Mouse (Mus musculus): ENCODE measurements around the gene 1700028P14Rik. TPM values are rescaled to one million over a fixed set of nuclear protein-coding genes. Genes with fewer than 3 reads are reported as not detected.
"Not testable (repeated sequence)": the region's sequence is repeated elsewhere in the genome, so short reads cannot be mapped to it uniquely, and the experiment has no call there.

The 1700028P14Rik gene
- total RNA-seq (2022) = not detected

- DNase-seq (ENCODE audit: low spot score in 2 of 2) = no peak
Observed at GRCm38 (mm10) chr19:23652644-23653043, at the start of gene 1700028P14Rik. 1700028P14Rik (minus strand) TSS chr19:23652812.

- no peak for DNase-seq (ENCODE audit: low spot score in 2 of 2)
Observed at GRCm38 (mm10) chr19:23699131-23699530, 46.5 kb upstream of the 1700028P14Rik start.

DNA sequence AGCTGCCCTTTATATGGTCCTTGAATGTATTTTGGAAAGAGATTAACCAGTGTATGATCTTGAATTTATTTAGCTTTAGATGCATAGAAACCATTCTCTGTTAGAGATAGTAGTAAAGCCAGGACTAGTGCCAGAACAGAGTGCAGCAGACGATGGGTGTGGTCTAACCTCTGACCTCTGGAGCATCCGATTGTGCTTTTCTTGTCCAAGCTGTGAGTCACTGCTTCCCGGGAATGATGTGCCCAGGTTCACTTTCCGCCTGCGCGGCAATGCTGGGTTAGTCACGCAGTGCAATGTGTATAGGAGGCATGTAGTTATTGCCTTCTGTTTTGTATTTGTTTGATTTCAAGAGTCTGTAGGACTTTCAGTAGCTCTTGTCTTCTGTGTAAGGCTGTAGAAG is 45.8 kb upstream of the 1700028P14Rik start:
- DNase-seq (ENCODE audit: low spot score in 2 of 2) = peak in 1 of 2 experiments; percentile 12

- DNase-seq (ENCODE audit: low spot score in 2 of 2) = peak in 1 of 2 experiments; percentile 8
Observed at GRCm38 (mm10) chr19:23697861-23698260, 45.2 kb upstream of the 1700028P14Rik start.

- peak in 1 of 2 experiments; percentile 28 for DNase-seq (ENCODE audit: low spot score in 2 of 2)
Observed at GRCm38 (mm10) chr19:23694344-23694743, 41.7 kb upstream of the 1700028P14Rik start.

DNA sequence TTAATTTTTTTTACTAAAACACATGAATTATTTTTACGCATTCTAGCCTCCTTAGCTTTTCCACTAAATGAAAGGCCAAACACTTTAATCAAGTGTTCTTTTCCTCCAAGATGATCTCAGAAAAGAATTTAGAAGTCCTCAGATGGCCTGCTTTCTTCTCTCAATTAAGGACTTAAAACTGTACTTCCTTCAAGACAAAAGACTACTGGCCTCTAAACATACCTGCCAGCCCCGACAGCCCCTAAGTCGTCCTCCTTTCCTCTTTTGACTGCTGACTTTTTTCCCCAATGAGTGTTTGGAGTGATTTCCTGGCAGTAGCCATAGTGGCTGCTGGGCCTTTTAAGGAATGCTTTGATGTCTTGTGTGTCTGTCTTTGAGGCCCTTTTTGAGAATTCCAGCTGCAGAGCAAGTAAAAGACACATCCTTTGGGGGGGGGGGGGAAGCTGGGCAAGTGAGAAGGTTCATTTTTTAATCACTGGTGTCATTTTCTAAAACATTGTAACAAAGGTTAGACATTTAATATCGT is 35.9 kb upstream of the 1700028P14Rik start:
- DNase-seq (ENCODE audit: low spot score in 2 of 2) = no peak

GRCm38 (mm10) chr19:23687296-23688021 is 34.8 kb upstream of the 1700028P14Rik start, which contains the start of gene Ptar1:
Ptar1 (plus strand) TSS chr19:23687429.
- peak; percentile 83 to 84 for DNase-seq (ENCODE audit: low spot score in 2 of 2)

- no peak for DNase-seq (ENCODE audit: low spot score in 2 of 2)
Observed at GRCm38 (mm10) chr19:23686962-23687295, 34.3 kb upstream of the 1700028P14Rik start.

GRCm38 (mm10) chr19:23675656-23676055 is 23.0 kb upstream of the 1700028P14Rik start:
- DNase-seq (ENCODE audit: low spot score in 2 of 2) = not testable (repeated sequence)

GRCm38 (mm10) chr19:23673021-23673420 is 20.4 kb upstream of the 1700028P14Rik start:
- no peak for DNase-seq (ENCODE audit: low spot score in 2 of 2)

- DNase-seq (ENCODE audit: low spot score in 2 of 2) = no peak
Observed at GRCm38 (mm10) chr19:23668142-23668655, 15.6 kb upstream of the 1700028P14Rik start.

DNA sequence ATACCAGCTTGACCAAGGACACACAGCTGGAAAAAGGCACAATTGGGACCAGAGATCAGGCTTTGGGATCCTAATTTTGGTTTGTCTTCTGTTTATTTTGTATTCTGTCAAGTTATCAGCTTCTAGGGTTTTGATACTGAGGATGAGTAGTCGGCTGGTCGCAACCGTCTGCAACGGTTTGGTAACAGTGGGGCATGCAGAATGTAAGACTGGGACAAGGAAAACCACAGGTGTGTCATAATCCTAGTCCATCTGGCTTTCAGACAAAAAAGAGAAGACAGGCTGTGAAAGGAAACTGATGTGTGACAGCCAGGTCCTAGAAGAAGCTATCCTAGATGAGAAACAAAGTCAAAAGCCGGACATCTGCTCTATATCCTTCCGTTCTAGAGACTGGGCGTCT is 11.5 kb upstream of the 1700028P14Rik start:
- no peak for DNase-seq (ENCODE audit: low spot score in 2 of 2)

DNA sequence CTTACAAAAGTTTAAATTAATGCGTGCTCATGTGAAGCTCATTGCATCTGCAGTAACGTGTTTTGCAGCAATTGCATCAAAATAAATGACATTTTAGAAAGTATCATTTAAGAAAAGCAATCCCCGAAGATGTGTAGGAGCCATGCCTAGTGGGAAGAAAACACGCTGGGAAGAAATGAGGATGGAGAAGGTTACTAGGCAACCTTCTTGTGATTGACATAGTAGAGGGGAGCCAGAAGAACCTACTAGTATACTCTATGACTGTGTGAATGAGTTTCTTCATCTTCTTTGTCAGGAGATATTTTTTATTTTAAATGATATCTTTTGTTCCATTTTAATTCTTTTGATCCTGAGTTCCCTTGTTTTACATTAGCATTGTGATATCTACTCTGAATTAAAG is 5.7 kb upstream of the 1700028P14Rik start:
- DNase-seq (ENCODE audit: low spot score in 2 of 2) = no peak

DNA sequence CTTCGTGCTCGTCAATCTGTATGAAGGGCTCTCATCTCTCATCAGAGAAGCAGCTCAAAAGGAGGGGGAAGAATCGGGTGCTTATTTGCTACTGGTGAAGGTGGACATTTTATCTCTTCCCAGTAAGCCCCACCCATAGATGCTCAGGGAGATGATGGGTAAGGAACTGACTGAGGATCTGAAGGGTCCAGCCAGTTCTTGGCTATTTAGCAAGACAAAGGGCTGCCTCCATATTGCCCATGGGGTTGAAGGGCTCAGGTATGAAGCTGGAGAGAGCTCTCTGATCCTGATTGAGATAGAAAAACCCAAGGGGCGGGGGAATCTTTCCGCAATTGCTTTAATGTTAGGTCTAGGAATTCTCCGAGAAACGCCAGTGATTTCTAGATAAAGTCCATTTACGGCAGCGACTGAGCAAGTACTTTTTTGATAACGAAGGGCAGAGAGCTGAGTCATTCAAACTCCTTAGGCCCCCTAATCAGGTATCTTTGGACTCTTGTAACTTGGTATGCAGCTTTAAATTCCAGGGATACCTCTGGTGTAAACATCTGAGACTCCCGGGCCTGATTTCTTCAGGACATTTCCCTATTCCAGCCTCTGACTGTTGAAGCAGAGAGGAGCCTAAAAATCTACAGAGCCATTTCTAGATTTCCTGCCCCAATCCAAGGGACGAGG is 4.8 kb upstream of the 1700028P14Rik start:
- no peak for DNase-seq (ENCODE audit: low spot score in 2 of 2)

GRCm38 (mm10) chr19:23653154-23653553 is 542 bp upstream of the 1700028P14Rik start:
- DNase-seq (ENCODE audit: low spot score in 2 of 2) = no peak

GRCm38 (mm10) chr19:23647308-23647707 is 5.3 kb downstream of the 1700028P14Rik start:
- DNase-seq (ENCODE audit: low spot score in 2 of 2) = no peak

GRCm38 (mm10) chr19:23645347-23645746 is 7.3 kb downstream of the 1700028P14Rik start:
- DNase-seq (ENCODE audit: low spot score in 2 of 2) = no peak

GRCm38 (mm10) chr19:23643819-23644218 is 8.8 kb downstream of the 1700028P14Rik start:
- DNase-seq (ENCODE audit: low spot score in 2 of 2) = no peak

DNA sequence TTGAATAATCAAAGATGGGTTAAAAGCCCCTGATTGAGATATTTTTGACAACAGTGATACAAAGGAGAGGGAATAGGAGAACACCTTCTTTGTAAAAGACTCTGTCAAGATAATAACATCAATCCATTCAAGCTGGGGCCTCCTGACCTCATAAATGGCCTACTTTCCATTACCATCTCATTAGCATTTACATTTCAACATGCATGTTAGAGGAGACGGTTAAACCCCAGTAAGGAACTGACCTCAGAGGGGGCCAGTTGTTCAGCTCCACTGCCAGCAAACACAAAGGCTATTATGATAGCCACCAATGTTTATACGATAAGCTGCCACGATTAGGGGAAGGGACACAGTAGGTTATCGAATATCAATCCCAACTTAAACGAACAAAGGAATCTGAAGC is 15.8 kb downstream of the 1700028P14Rik start:
- no peak for DNase-seq (ENCODE audit: low spot score in 2 of 2)

GRCm38 (mm10) chr19:23631611-23632492 is 20.8 kb downstream of the 1700028P14Rik start:
- DNase-seq (ENCODE audit: low spot score in 2 of 2) = no peak

GRCm38 (mm10) chr19:23614268-23614667 is 38.3 kb downstream of the 1700028P14Rik start:
- DNase-seq (ENCODE audit: low spot score in 2 of 2) = no peak
